Mouse (Mus musculus) telencephalon, adult 2 months (tissue): ENCODE measurements at regions not wholly inside any gene's neighbourhood (a gene's known extent, or its start where the extent isn't known, plus 50 kb on each side); places are given as distances from the start of the nearest gene placed in this dataset.

Experiments used
- DNase-seq: peaks from one replicate; pipeline ENCODE4 v3.0.0-alpha.2; 2011; ENCODE audit warnings: low read depth, low spot score

- DNase-seq: no peak
Observed at GRCm38 (mm10) chr14:67550462-67551185, 1541.6 kb upstream of the Gulo start.

GRCm38 (mm10) chr14:67548750-67549149 is 1539.7 kb upstream of the Gulo start:
- DNase-seq: no peak

GRCm38 (mm10) chr14:67545036-67545435 is 1536.0 kb upstream of the Gulo start:
- DNase-seq: no peak

GRCm38 (mm10) chr14:67541271-67541711 is 1532.3 kb upstream of the Gulo start:
- no peak for DNase-seq

GRCm38 (mm10) chr14:67538696-67539095 is 1529.7 kb upstream of the Gulo start:
- no peak for DNase-seq

- DNase-seq: peak; percentile 23
Observed at GRCm38 (mm10) chr14:67536787-67537659, 1528.0 kb upstream of the Gulo start.

GRCm38 (mm10) chr14:67506729-67507395 is 1497.9 kb upstream of the Gulo start:
- DNase-seq: no peak

- no peak for DNase-seq
Observed at GRCm38 (mm10) chr14:67492086-67492485, 1483.1 kb upstream of the Gulo start.

- DNase-seq: no peak
Observed at GRCm38 (mm10) chr14:67486676-67487075, 1477.7 kb upstream of the Gulo start.

GRCm38 (mm10) chr14:67485449-67485800 is 1476.4 kb upstream of the Gulo start:
- no peak for DNase-seq

- no peak for DNase-seq
Observed at GRCm38 (mm10) chr14:67484533-67485448, 1475.8 kb upstream of the Gulo start.
